Mouse (Mus musculus): ENCODE data around the gene Asb9. TPM values are rescaled to one million over a fixed set of nuclear protein-coding genes. Genes with fewer than 3 reads are reported as not detected.

The Asb9 gene
- polyA plus RNA-seq, 1 experiment from 2014 or later: not detected

DNA sequence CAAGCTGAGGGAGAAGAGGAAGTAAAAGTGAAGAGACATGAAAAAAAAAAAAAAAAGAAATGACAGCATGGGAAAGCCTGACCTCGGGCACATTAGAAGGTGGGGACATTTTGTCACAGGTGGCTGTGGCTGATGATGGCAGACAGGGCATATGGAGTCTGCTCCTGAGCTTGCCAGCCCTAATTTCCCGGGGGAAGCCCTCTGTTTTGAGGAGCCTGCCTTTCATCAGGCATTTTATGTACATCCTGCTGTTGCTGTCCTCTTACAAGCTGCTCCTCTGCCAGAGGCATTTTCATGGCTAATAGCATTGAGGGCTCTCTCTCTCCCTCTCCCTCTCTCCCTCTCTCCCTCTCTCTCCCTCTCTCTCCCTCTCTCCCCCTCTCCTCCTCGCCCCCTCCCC, 70.8 kb downstream of the Asb9 start:
- ATAC-seq: peak; percentile 55

More for the DNA sequence above, 70.8 kb downstream of the Asb9 start:
- no peaks in the 10 kb centered on the region for H3K36me3 ChIP-seq (ENCODE audit: control insufficient read depth, insufficient read depth)
- no peak overlapping the region for H3K4me3 ChIP-seq (replicated peaks; ENCODE audit: low read length)
- no peaks in the 10 kb centered on the region for H3K4me1 ChIP-seq (replicated peaks; ENCODE audit: control insufficient read depth, insufficient read depth, low read length)
- no peak overlapping the region for H3K27ac ChIP-seq (ENCODE audit: low read length)
- H3K9ac ChIP-seq (replicated peaks; ENCODE audit: low read depth, low read length): no peak overlapping the region
- H3K4me2 ChIP-seq (ENCODE audit: low read length): no peak overlapping the region
- no peaks in the 10 kb centered on the region for H3K27me3 ChIP-seq (replicated peaks; ENCODE audit: control insufficient read depth, insufficient read depth, low read length)
- WGBS: 85% methylated on average over 2 of the region's 3 CpGs
- no peaks in the 10 kb centered on the region for H3K9me3 ChIP-seq (ENCODE audit: control insufficient read depth, low read length)

Other genes starting within 250 kb of the Asb9 start
- gene Bmx, start 248.1 kb upstream of the Asb9 start, polyA plus RNA-seq (2015; fragmentation: Nextera tagmentation; extraction: Ambion mirVana): 0.38 and 0.43 TPM in 2 replicates
- 3.1 and 3.8 TPM in 2 replicates for gene Pir, start 237.0 kb upstream of the Asb9 start, polyA plus RNA-seq (2015; fragmentation: Nextera tagmentation; extraction: Ambion mirVana)
- gene Vegfd, start 132.9 kb upstream of the Asb9 start, polyA plus RNA-seq (2015; fragmentation: Nextera tagmentation; extraction: Ambion mirVana): 0.60 and 1.2 TPM in 2 replicates
- gene Piga, start 86.5 kb upstream of the Asb9 start, polyA plus RNA-seq (2015; fragmentation: Nextera tagmentation; extraction: Ambion mirVana): 7.6 and 8.0 TPM in 2 replicates
- not detected in 2 replicates for gene Asb11, start 69.3 kb upstream of the Asb9 start, polyA plus RNA-seq (2015; fragmentation: Nextera tagmentation; extraction: Ambion mirVana)